Mouse (Mus musculus) CD4-positive, CD25-positive, alpha-beta regulatory T cell (primary cell): ENCODE measurements around the gene Spcs3. TPM values are rescaled to one million over a fixed set of nuclear protein-coding genes. Genes with fewer than 3 reads are reported as not detected.

ENCODE experiments used
- polyA plus RNA-seq: library from polyadenylated mRNA; unstranded; fragments of 100-300 nt; shearing (Covaris generic); gene quantifications from one replicate; pipeline ENCODE4 v1.2.1, GENCODE M21; 2017

Gene Spcs3
- 107 TPM for polyA plus RNA-seq

GRCm38 (mm10) chr8:54529382-54530296 lies at the start of gene Spcs3, which contains the start of gene Asb5:
TSS of gene Spcs3 (minus strand) at chr8:54529998.
TSS of gene Asb5 (plus strand) at chr8:54529580.

Other genes with a start within 250 kb of the Spcs3 start
- 6.3 TPM for gene Asb5, start 418 bp downstream of the Spcs3 start, polyA plus RNA-seq
- not detected for gene Spata4, start 70.8 kb upstream of the Spcs3 start, polyA plus RNA-seq